Mouse (Mus musculus): ENCODE data around the gene Olfr804.

Olfr804 gene

GRCm38 (mm10) chr10:129702910-129703309 is at the start of gene Olfr804:
Olfr804 (plus strand) TSS chr10:129703210.
- DNase-seq (ENCODE audit: low spot score in 2 of 2), result no peak

- no peak for DNase-seq (ENCODE audit: low spot score in 2 of 2)
These were observed 45.6 kb upstream of the Olfr804 start, which contains the start of gene Olfr800 for GRCm38 (mm10) chr10:129657394-129657793. Olfr800 (plus strand) TSS chr10:129657694.

- DNase-seq (ENCODE audit: low spot score in 2 of 2), result no peak
These were observed 29.2 kb upstream of the Olfr804 start, which contains the start of gene Olfr801 for GRCm38 (mm10) chr10:129673765-129674164. Olfr801 (minus strand) TSS chr10:129673865.

- no peak for DNase-seq (ENCODE audit: low spot score in 2 of 2)
These were observed 14.9 kb upstream of the Olfr804 start, which contains the start of gene Olfr802 for GRCm38 (mm10) chr10:129688069-129688468. Olfr802 (minus strand) TSS chr10:129688169.

GRCm38 (mm10) chr10:129694186-129694585 is 8.8 kb upstream of the Olfr804 start, which contains the start of gene Olfr803:
Olfr803 (minus strand) TSS chr10:129694286.
- no peak for DNase-seq (ENCODE audit: low spot score in 2 of 2)

GRCm38 (mm10) chr10:129729275-129729674 is 26.3 kb downstream of the Olfr804 start, which contains the start of gene Olfr805:
Olfr805 (minus strand) TSS chr10:129729375.
- DNase-seq (ENCODE audit: low spot score in 2 of 2), result no peak

- DNase-seq (ENCODE audit: low spot score in 2 of 2), result no peak
These were observed 38.8 kb downstream of the Olfr804 start, which contains the start of gene Olfr806 for GRCm38 (mm10) chr10:129741821-129742220. Olfr806 (minus strand) TSS chr10:129741921.

GRCm38 (mm10) chr10:129757693-129758092 is 54.7 kb downstream of the Olfr804 start, which contains the start of gene Olfr807:
Olfr807 (minus strand) TSS chr10:129757793.
- DNase-seq (ENCODE audit: low spot score in 2 of 2), result no peak
